Mouse (Mus musculus): ENCODE data around the gene C1qtnf6.

Gene C1qtnf6

DNA sequence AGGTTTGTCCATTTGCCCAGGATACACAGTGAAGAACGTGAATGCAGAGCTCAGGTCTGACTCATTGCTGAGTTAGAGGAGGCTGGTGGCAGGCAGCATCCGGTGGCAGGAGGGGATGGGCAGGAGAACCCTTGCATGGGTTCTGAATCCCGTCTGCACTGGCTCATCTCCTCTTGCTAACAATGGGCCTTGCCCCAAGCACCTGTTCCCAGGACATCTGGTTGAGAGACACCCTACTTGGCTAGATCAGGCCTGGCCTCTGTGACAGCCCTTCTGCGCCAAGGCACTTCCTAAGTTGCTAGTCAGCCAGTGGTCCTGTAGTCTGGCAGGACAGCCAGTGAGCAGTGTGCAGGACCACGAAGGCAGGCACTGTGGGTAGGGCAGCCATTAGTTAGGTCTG is 51.7 kb downstream of the C1qtnf6 start:
- no peak for DNase-seq

DNA sequence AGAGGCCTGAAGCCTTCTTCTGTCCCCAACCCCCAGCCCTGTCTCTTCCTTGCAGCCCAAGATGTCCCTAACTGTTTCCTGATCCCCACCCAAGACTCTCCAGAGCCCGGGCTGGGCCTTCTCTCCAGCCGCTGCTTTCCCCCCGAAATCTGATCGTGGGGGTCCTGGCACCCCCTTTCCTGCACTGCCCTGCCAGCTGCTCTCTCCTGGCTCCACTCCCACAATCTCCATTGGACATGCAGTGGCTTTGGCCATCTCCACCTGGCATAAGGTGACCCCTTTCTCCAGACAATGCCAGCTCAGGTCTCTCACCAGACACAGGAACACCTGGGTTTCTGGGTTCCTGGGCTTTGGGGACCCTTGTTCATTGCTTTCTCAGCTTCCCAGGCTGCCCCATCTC is 53.1 kb downstream of the C1qtnf6 start:
- DNase-seq, result no peak

DNA sequence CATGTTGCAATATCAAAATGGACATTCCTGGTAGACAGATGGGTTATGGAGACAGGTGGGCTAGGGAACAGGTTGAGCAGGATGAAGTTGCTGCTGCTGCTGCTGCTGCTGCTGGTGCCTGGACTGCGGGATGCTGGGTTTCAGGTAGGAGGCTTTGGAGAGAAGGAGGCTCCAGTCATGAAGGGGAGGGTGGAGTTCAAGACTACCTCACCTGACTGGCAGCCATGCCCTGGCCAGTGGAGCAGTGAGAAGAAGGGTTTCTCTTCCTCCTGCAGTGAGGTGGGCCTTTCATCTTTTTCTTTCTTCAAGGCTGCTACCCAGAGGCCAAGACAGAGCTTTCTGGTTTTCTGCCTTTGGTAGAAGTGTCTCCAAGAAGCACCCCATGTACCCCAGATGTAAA is 54.3 kb downstream of the C1qtnf6 start:
- DNase-seq, result no peak

DNA sequence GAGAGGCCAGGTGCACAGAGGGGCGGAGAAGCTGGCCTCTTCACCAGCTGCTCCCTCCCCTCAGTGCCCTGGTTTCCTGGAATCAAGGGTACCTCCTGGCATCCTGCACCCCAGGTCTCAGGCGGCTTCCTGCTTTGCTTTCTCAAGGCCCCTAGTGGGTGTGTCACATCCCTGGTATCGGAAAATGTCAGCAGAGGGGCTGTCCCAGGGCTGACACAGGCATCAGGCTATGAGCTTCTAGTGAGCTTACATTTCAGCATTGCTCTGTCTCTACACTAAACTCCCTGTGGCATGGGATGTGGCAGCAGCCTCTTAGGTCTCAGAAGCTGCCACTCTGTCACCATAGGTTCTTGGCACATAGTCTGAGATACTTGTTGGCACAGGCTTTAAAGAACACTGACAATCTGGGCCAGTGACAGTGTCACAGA is 55.6 kb downstream of the C1qtnf6 start:
- DNase-seq, result no peak

DNA sequence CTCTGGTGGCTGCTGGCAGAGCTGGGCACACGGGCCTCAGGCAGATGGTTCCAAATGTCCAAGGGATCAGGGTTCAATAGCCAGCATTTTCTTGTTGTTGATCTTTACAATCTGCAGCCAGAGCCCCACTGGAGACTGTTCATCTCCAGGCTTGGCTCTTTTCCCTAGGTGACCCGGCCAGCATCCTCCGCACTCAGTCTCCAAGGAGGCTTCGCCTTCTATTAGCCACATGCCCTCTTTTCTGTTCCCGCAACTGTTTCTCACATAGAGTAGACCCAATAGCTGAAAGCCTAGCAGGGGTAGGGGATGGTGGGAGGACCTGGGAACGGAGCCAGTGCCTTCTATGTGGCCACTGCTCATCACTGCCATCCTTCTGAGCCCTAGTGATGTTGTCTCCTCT is 57.8 kb downstream of the C1qtnf6 start:
- DNase-seq, result no peak
